22 mouse cellular contexts compared by ENCODE assay signal in genomic region chr10:12505568-12505967, GRCm38 (mm10).
DNase-seq lines count a peak whose midpoint lies in the region; ATAC-seq lines count a peak whose summit lies in the region.
"Had no signal": no experiment of that assay in that cellular context is flagged by ENCODE, and none has a peak within 500 bp of the region (broad histone marks: within the 10 kb centered on the region; RNA-seq: fewer than 3 reads in every experiment).

No protein-coding gene starts in this region.

- no peak overlapping the region for H3K4me2 ChIP-seq in heart, embryonic 11.5 days
- H3K4me2 ChIP-seq: embryonic facial prominence, embryonic 12.5 days; forebrain, embryonic 13.5 days; forebrain, embryonic 15.5 days had no signal

- H3K9me3 ChIP-seq in heart, embryonic 11.5 days (replicated peaks; ENCODE audit: control insufficient read depth, low read length) = no peaks in the 10 kb centered on the region
- H3K9me3 ChIP-seq: embryonic facial prominence, embryonic 10.5 days; embryonic facial prominence, embryonic 12.5 days; forebrain, embryonic 13.5 days; forebrain, embryonic 15.5 days had no signal

- H3K36me3 ChIP-seq in heart, embryonic 11.5 days (ENCODE audit: control insufficient read depth, insufficient read depth, low read length) = no peaks in the 10 kb centered on the region
- H3K36me3 ChIP-seq: forebrain, embryonic 15.5 days had no signal

- no peaks in the 10 kb centered on the region for H3K27me3 ChIP-seq in heart, embryonic 11.5 days (ENCODE audit: control insufficient read depth, insufficient read depth, low read length)
- H3K27me3 ChIP-seq: embryonic facial prominence, embryonic 12.5 days; forebrain, embryonic 13.5 days; forebrain, embryonic 15.5 days; Patski had no signal

- DNase-seq in heart, adult 11 months = peak; percentile 10
- peak; percentile 11 for DNase-seq in CD4-positive helper T cell, adult 2 months (ENCODE audit: low read depth, low spot score)
- peak; percentile 12 for DNase-seq in brain, adult 2 months (ENCODE audit: low read depth, low spot score)
- no peak for DNase-seq in adrenal gland, adult (ENCODE audit: inconsistent age in 2 of 2, low spot score in 1 of 2)
- DNase-seq: adrenal gland, adult 2 months; adrenal gland, postnatal 10 days; adrenal gland, postnatal 25 days; B cell, adult 2 months; cerebellum, adult 11-12 months; cerebellum, adult 2 months; cerebellum, adult 9-10 months; cerebellum, postnatal 10 days; cerebellum, postnatal 25 days; forebrain, postnatal 0 days had no signal

- no peak overlapping the region for H3K27ac ChIP-seq in heart, embryonic 11.5 days (ENCODE audit: low read depth, low read length)
- H3K27ac ChIP-seq: embryonic facial prominence, embryonic 10.5 days; embryonic facial prominence, embryonic 12.5 days; forebrain, embryonic 13.5 days; forebrain, embryonic 15.5 days had no signal

- WGBS in heart, embryonic 11.5 days (ENCODE audit: insufficient replicate concordance) = 73% methylated on average over 7 of the region's 7 CpGs

- no peak for ATAC-seq in heart, embryonic 11.5 days (replicated peaks; ENCODE audit: insufficient number of reproducible peaks, low FRiP score, low TSS enrichment)
- ATAC-seq in granulocyte monocyte progenitor cell, adult 5-6 weeks (replicated peaks; ENCODE audit: poor library complexity, severe bottlenecking) = no peak
- ATAC-seq: activated CD4-positive, CD25-positive, alpha-beta regulatory T cell, adult 4 months; forebrain, embryonic 13.5 days; forebrain, embryonic 15.5 days; forebrain, postnatal 0 days; Patski had no signal

- peaks cover 5% of the 10 kb centered on the region; the same call in 1 of the 2 replicates for H3K4me1 ChIP-seq in heart, embryonic 11.5 days (ENCODE audit: control insufficient read depth, insufficient read depth, low read length)
- H3K4me1 ChIP-seq: embryonic facial prominence, embryonic 12.5 days; forebrain, embryonic 13.5 days; forebrain, embryonic 15.5 days had no signal

- no peak overlapping the region for H3K4me3 ChIP-seq in heart, embryonic 11.5 days (ENCODE audit: low read depth, low read length)
- H3K4me3 ChIP-seq: embryonic facial prominence, embryonic 10.5 days; embryonic facial prominence, embryonic 12.5 days; forebrain, embryonic 13.5 days; forebrain, embryonic 15.5 days had no signal

- H3K9ac ChIP-seq in heart, embryonic 11.5 days (ENCODE audit: low read depth, low read length) = no peak overlapping the region
- H3K9ac ChIP-seq: embryonic facial prominence, embryonic 12.5 days; forebrain, embryonic 13.5 days; forebrain, embryonic 15.5 days; forebrain, postnatal 0 days had no signal

Comparison
In these comparisons a context has a peak if more than half of its experiments do, and no peak if none do; other contexts are left out.
1. DNase-seq: peak in heart, adult 11 months (single experiment), CD4-positive helper T cell, adult 2 months (single experiment) and brain, adult 2 months (single experiment); none in adrenal gland, adult (0 of 2).